Mouse (Mus musculus) hindbrain, embryonic 14.5 days (tissue): ENCODE results near the gene Foxd1. TPM values are rescaled to one million over a fixed set of nuclear protein-coding genes. Genes with fewer than 3 reads are reported as not detected.
A peak's percentile ranks its signal among the peaks of the same experiment; 100 is the strongest.

ENCODE experiments used
- ATAC-seq: fragments of 200-750 bp; cut with Nextera tagmentation; 2 replicates; pipeline ENCODE4 v1.8.0; 2017; ENCODE audit warnings: moderate number of reproducible peaks, mild to moderate bottlenecking, moderate TSS enrichment, moderate library complexity; ENCODE audit not compliant: low FRiP score
- DNase-seq: peaks from one replicate; pipeline ENCODE4 v3.0.0-alpha.2; 2015; ENCODE audit warnings: low spot score
- H3K27ac ChIP-seq: fragments of 300-500 bp; sonication (generic); 2 replicates; pipeline ENCODE4 v1.5.1; 2014; ENCODE audit warnings: mild to moderate bottlenecking, moderate library complexity
- H3K27me3 ChIP-seq: fragments of 300-500 bp; sonication (generic); 2 replicates; pipeline ENCODE4 v1.6.1; 2014; ENCODE audit warnings: mild to moderate bottlenecking, low read length, mixed read lengths; ENCODE audit not compliant: control insufficient read depth, insufficient read depth
- H3K36me3 ChIP-seq: fragments of 300-500 bp; sonication (generic); replicated peaks from 2 replicates; pipeline ENCODE4 v1.6.1; 2014; ENCODE audit not compliant: control insufficient read depth, insufficient read depth
- H3K4me1 ChIP-seq: fragments of 300-500 bp; sonication (generic); replicated peaks from 2 replicates; pipeline ENCODE4 v1.6.1; 2014; ENCODE audit warnings: antibody characterized with exemption, low read length, mixed read lengths; ENCODE audit not compliant: control insufficient read depth, insufficient read depth
- H3K4me2 ChIP-seq: fragments of 300-500 bp; sonication (generic); replicated peaks from 2 replicates; pipeline ENCODE4 v1.6.1; 2014; ENCODE audit warnings: mild to moderate bottlenecking, moderate library complexity
- H3K4me3 ChIP-seq: fragments of 300-500 bp; sonication (generic); replicated peaks from 2 replicates; pipeline ENCODE4 v1.5.1; 2014; ENCODE audit warnings: mild to moderate bottlenecking, low read length
- H3K9ac ChIP-seq: fragments of 300-500 bp; sonication (generic); 2 replicates; pipeline ENCODE4 v1.6.1; 2014
- H3K9me3 ChIP-seq: fragments of 300-500 bp; sonication (generic); 2 replicates; pipeline ENCODE4 v1.6.1; 2016; ENCODE audit warnings: low read length; ENCODE audit not compliant: control insufficient read depth
- WGBS: fragments of 180-500 bp; shearing (Covaris S2); extraction: QIAGEN DNeasy Blood & Tissue Kit; methylation state at CpG from one replicate; pipeline ENCODE4 v1.1.7; 2014; 5-methylcytosine and 5-hydroxymethylcytosine counted together
- polyA plus RNA-seq: library from polyadenylated mRNA; unstranded; fragments of >200 nt; fragmentation: Nextera tagmentation; extraction: Ambion mirVana; gene quantifications from 2 replicates; pipeline ENCODE4 v1.2.1, GENCODE M21; 2014

The Foxd1 gene
- polyA plus RNA-seq, 1 experiment from 2014 or later: 1.1 TPM

DNA sequence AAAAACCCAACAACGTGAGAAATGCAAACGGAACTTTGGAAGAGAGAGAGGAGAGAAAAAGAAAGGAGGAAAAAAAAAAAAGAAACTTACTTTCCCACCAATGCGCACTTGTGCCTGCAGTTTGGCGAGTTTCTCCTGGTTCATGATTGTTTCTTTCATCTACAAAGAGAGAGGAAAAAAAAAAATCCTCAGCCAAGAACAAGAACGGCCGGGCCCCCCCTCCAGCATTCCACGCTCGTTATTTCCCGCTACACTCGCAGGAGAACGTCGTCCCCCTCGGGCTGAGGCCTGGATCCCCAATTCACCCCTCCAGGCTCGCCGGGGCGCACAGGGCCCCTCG lies 37.9 kb upstream of the Foxd1 start:
- ATAC-seq (no peak), DNase-seq (no peak)
- Histone ChIP-seq H3K9ac (peak overlapping the region; percentile 95), H3K27ac (peak overlapping the region; percentile 80), H3K4me3 (peak overlapping the region; percentile 99), H3K36me3 (peaks cover 39% of the 10 kb centered on the region), H3K27me3 (no peaks in the 10 kb centered on the region), H3K4me1 (peaks cover 23% of the 10 kb centered on the region), H3K9me3 (no peaks in the 10 kb centered on the region), H3K4me2 (peak overlapping the region; percentile 70)
- 2% methylated on average over 17 of the region's 17 CpGs for WGBS

DNA sequence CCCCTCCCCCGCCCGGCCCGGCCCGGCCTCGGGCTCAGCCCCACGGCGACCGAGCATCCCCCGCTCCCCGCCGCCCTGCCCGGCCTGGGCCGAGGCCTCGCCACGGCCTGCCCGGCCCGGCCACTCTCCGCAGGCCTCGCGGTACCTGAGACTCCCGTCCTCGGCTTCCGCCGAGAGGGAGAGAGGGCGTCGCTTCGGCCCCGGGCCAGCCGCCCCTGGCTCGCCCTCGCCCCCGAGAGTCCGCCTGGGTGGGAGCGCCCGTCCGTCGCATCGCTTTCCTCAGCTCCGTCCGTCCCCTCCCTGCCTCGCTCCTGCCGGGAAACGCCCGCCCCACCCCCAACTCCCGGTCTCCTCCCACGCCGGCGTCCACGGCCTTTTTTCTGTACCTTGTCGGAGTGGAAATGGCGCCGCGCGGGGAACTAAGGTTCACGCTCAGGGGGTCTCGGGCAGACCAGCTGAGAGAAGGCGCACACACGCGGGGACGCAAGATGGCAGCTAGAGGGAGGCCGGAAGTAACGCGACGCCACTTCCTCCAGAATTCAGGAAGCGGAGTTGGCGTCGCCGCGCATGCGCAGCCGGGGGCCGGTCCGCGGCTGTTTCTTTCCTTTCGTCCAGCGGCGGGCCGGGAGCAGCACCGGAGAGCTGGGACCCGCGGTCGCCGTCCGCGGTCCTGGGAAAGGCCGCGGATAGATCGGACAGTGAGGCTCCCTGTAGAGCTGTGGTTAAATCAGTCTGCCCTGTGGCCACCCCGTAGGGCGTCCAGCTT lies 37.4 kb upstream of the Foxd1 start, which contains the start of gene Btf3:
TSS of gene Btf3 (minus strand) at position 527 of the 766 bp plus-strand sequence.
- WGBS: 0% methylated on average over 78 of the region's 90 CpGs
- peaks cover 33% of the 10 kb centered on the region for H3K36me3 ChIP-seq
- no peaks in the 10 kb centered on the region for H3K9me3 ChIP-seq
- peaks cover 23% of the 10 kb centered on the region for H3K4me1 ChIP-seq
- peak within 1 kb of the TSS; percentile 87 for H3K4me2 ChIP-seq
- no peaks in the 10 kb centered on the region for H3K27me3 ChIP-seq
- peak; percentile 94 for ATAC-seq
- H3K27ac ChIP-seq: peak within 1 kb of the TSS; percentile 80
- H3K9ac ChIP-seq: peak within 1 kb of the TSS; percentile 95
- DNase-seq: peak; percentile 94
- peak within 1 kb of the TSS; percentile 99 for H3K4me3 ChIP-seq

DNA sequence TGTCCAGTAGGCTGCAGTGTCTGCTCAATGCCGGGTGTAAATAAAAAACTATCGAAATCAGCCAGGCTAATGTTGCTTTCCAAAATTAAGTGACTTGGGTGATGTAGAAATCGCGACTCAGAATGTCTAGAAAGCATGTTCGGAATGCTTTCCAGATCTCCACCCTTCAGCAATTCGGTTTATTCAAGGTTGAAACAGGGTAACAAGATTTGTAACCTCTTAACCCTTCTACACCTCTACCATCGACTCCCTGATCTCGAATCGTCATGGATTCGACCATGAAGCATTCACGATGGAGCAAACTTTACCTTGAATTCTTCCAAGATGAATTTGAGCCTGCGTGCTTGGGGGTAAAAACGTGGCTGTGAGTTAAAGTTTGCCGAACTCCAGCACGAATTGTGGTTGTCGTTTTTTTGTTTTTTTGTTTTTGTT lies 36.8 kb upstream of the Foxd1 start:
- Histone ChIP-seq H3K4me3 (peak overlapping the region; percentile 99), H3K36me3 (peaks cover 27% of the 10 kb centered on the region), H3K9ac (peak overlapping the region; percentile 95), H3K27ac (peak overlapping the region; percentile 80), H3K9me3 (no peaks in the 10 kb centered on the region), H3K27me3 (no peaks in the 10 kb centered on the region), H3K4me1 (peaks cover 23% of the 10 kb centered on the region), H3K4me2 (peak overlapping the region; percentile 87)
- DNase-seq (peak; percentile 42), ATAC-seq (0 out of 2 replicates have a peak, but pooled peaks have one; percentile 12)
- WGBS: 3% methylated on average over 16 of the region's 16 CpGs

DNA sequence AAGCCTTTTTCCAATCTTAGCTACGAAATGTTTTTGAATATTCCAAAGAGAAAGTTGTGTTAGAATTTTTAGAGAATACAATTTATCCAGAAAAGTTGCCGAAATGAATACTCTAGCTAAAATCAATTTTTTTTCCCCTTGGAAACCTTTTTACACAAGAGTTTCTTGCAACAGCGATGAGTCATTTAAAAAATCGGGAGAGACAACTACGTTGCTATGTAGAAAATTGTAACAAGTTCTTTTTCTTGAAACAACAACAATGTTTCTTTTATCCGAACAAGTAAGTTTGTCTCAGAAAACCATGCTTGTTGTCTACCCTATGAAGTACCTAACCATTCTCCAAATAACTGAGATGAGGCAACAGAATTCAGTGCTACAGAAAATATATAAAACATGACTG lies 36.1 kb upstream of the Foxd1 start:
- peak overlapping the region; percentile 99; the same call in 1 of the 2 replicates for H3K4me3 ChIP-seq
- H3K9ac ChIP-seq: peak overlapping the region; percentile 95; the same call in 1 of the 2 replicates
- DNase-seq: no peak
- no peak for ATAC-seq
- peaks cover 23% of the 10 kb centered on the region for H3K4me1 ChIP-seq
- H3K9me3 ChIP-seq: no peaks in the 10 kb centered on the region
- H3K27ac ChIP-seq: no peak overlapping the region; the same call in 1 of the 2 replicates
- H3K27me3 ChIP-seq: no peaks in the 10 kb centered on the region
- peaks cover 21% of the 10 kb centered on the region for H3K36me3 ChIP-seq
- 93% methylated on average over 6 of the region's 6 CpGs for WGBS
- peak overlapping the region; percentile 87 for H3K4me2 ChIP-seq

DNA sequence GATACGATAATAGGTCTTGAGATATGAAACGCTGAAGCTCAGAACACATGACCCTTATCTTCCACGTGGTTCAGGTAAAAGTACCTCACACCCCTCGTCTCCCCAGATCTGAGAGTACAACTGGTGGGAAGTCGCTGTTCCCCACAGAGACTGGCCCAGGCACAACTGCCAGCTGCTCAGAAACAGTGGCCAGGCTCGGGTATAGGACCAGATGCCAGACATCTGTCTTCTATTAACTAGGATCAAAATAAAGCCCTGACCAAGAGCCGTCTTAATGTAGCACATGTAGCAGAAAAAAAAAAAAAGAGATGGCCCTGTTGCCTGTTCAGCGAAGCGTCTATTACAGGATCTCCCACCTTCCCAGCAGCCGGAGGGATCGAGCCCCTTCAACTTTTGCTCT lies 29.0 kb upstream of the Foxd1 start:
- no peak overlapping the region for H3K4me2 ChIP-seq
- no peaks in the 10 kb centered on the region for H3K4me1 ChIP-seq
- H3K4me3 ChIP-seq: no peak overlapping the region
- WGBS: 85% methylated on average over 11 of the region's 11 CpGs
- H3K27me3 ChIP-seq: no peaks in the 10 kb centered on the region
- no peak overlapping the region for H3K27ac ChIP-seq
- DNase-seq: no peak
- no peaks in the 10 kb centered on the region for H3K36me3 ChIP-seq
- no peak for ATAC-seq
- no peaks in the 10 kb centered on the region for H3K9me3 ChIP-seq
- H3K9ac ChIP-seq: no peak overlapping the region

DNA sequence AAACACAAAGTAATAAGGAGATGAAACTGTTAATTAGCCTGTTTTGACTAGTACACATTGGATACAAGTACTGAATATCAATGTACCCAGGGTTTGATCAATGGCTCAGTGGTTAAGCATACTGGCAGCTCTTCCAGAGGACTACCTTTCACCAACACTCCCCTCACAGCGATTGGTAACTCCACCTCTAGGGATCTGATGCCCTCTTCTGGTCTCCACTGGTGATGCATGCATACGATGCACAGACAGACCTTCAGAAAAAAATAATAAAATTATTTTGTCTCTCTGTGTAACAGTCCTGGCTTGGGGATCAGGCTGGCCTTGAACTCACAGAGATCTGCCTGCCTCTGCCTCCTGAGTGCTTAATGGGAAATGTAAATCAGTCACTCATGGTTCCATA lies 21.9 kb upstream of the Foxd1 start:
- Histone ChIP-seq H3K9me3 (no peaks in the 10 kb centered on the region), H3K4me1 (no peaks in the 10 kb centered on the region), H3K4me3 (no peak overlapping the region), H3K4me2 (no peak overlapping the region), H3K36me3 (no peaks in the 10 kb centered on the region), H3K9ac (no peak overlapping the region), H3K27ac (no peak overlapping the region), H3K27me3 (no peaks in the 10 kb centered on the region)
- ATAC-seq (no peak), DNase-seq (no peak)
- WGBS: 63% methylated on average over 2 of the region's 2 CpGs

DNA sequence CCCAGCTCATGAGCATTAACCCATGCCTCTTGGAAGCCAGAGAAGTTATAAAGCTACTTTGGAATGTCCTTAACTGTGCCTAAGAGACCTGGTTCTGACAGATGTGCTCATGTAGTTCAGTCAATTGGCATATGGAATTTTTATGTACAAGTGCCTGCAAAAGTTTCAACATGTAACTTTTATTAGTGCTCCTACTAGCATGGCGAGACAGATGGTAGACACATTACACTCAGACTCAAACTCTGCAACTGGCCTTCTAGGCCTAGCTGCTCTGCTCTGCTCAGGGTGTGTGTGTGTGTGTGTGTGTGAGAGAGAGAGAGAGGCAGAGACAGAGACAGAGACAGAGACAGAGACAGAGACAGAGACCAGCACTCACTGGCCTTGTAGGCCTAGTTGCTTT lies 17.8 kb upstream of the Foxd1 start:
- ATAC-seq: no peak
- Histone ChIP-seq H3K4me2 (no peak overlapping the region), H3K9me3 (no peaks in the 10 kb centered on the region), H3K9ac (no peak overlapping the region), H3K4me3 (no peak overlapping the region), H3K27ac (no peak overlapping the region), H3K36me3 (no peaks in the 10 kb centered on the region), H3K27me3 (no peaks in the 10 kb centered on the region; the same call in 1 of the 2 replicates), H3K4me1 (no peaks in the 10 kb centered on the region)
- DNase-seq: no peak
- 100% methylated on average over 1 of the region's 1 CpGs for WGBS

DNA sequence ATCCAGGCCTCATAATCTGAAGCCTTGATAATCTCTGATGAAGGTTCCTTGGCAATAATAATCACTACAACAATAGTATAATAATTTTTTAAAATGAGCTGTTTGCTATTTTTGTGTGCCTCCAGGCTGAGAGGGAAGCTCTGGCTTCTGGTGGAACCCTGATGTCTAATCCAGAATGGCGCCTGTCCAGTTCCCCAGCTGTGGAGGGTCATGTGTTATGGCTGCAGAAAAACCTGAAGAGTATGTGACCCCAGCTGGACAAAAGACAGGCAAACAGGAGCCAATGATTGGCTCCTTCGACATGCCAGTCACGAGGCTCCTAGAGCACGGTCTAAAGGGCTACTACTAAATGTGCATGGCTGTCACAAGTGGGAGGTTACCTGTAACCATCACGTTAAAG lies 13.5 kb upstream of the Foxd1 start:
- Histone ChIP-seq H3K9ac (no peak overlapping the region), H3K27me3 (peaks cover 13% of the 10 kb centered on the region; the same call in 1 of the 2 replicates), H3K4me2 (no peak overlapping the region), H3K9me3 (no peaks in the 10 kb centered on the region), H3K4me3 (no peak overlapping the region), H3K4me1 (no peaks in the 10 kb centered on the region), H3K36me3 (no peaks in the 10 kb centered on the region), H3K27ac (no peak overlapping the region)
- no peak for DNase-seq
- no peak for ATAC-seq
- 65% methylated on average over 5 of the region's 5 CpGs for WGBS

DNA sequence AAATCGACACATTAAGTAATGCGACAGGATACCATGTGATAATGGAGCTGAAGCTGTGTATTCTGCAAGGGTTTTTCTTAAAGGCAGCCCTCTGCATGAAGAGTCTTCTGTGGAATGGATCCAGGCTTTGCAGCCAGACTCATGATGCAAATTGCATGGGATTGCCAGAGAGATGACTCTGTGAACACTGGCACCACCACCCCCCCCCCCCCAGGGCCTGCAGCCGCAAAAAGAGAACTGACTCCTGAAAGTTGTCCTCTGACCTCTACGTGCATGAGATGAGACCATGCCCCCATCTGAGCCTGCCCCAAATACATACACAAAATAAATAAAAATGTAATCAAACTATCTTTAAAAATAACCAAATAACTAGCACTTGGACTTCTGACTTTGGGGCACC lies 4.6 kb upstream of the Foxd1 start:
- H3K27me3 ChIP-seq: peaks cover 75% of the 10 kb centered on the region
- DNase-seq: no peak
- WGBS: 77% methylated on average over 4 of the region's 4 CpGs
- H3K36me3 ChIP-seq: no peaks in the 10 kb centered on the region
- H3K4me2 ChIP-seq: no peak overlapping the region
- no peak overlapping the region for H3K4me3 ChIP-seq
- no peak for ATAC-seq
- H3K9me3 ChIP-seq: no peaks in the 10 kb centered on the region
- no peak overlapping the region for H3K9ac ChIP-seq
- no peaks in the 10 kb centered on the region; the same call in 1 of the 2 replicates for H3K4me1 ChIP-seq
- no peak overlapping the region for H3K27ac ChIP-seq
